Mouse (Mus musculus) CD4-positive naive resting alpha-beta T cell, adult 76 days (primary cell): ENCODE measurements around the gene Acnat1. TPM values are rescaled to one million over a fixed set of nuclear protein-coding genes. Genes with fewer than 3 reads are reported as not detected.

Experiments
- total RNA-seq: library from RNA; stranded (reverse); gene quantifications from one replicate; pipeline ENCODE4 v1.2.4, GENCODE M21; 2023

Acnat1 gene
- total RNA-seq = 1.2 TPM

GRCm38 (mm10) chr4:49473435-49474100, at the start of gene Acnat1:
TSS of gene Acnat1 (minus strand) at chr4:49473912.

DNA sequence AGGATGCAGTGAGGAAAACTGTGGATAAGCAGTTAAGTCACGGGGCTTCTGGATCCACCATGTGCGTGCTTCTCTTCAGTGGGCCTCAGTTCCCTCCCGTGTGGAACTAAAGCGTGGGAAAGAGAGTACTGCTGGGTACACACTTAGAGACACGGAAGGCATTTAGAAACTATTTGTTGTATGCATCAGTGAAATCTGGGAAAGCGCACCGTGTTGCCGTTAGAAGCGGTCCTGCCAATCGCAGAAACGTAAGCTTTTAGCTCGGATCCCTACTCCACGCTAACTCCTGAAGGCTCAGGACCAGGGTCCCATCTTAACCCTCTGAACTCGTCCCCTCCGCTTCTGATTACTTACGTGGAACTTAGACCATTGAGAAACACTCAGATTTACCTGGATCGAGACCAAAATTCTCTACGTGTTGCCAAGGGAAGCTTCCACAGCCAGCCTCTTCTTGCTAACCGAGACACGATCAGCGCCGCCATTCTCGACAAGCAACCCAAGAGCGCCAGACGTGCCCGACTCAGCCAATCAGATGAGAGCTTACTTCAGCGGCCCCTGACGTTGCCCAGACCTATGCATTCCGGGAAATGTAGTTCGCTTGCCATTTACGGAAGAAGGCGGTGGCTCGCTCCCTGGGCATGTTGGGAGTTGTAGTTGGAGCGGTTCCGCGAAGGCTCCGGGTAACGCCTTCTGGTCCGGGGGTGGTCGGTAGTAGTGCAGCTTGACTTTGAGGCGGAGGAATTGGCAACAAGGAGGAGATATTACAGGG, 47.0 kb upstream of the Acnat1 start, which contains the start of the genes Mrpl50 and Zfp189:
Mrpl50 (minus strand) TSS at position 522 of the 769 bp plus-strand sequence.
Zfp189 (plus strand) TSS at position 605 of the 769 bp plus-strand sequence.

DNA sequence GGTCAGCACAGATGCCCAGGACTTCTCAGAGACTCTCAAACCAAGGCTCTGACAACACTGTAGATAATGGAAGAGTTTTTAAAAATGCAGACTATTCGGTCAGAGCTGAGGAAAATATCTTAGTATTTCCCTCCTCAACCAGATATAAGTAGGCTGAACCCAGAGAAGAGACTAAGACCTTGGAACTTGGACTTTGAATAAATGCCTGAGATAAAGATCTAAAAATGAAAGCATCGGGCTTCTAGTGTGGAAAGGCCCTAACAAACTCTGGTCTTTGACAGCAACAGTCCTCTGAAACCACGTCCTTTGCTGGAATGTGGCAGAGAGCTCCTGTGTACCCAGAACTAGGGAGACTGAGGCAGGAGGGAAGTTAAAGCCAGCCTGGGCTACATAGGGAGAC, 32.7 kb upstream of the Acnat1 start, which contains the start of gene Baat:
Baat (minus strand) TSS at position 172 of the 400 bp plus-strand sequence.

DNA sequence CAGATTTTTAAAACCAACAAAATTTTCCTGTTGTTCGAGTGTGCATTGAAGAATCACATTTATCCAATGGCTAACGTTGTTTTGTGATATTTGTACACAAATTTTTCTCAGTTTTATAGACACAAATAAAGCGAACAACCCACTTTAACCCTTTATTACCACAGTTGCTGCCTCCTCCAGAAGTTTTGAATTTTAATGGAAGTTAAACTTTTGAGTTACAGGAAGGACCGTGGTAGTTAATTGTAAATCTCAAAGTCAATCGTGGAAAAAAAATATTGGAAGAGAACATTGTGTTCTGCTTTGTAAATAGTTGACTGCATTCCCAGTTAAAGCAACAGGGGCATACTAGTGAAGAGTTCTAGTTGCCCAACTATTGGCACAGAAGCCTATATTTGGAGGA, 65.8 kb downstream of the Acnat1 start, which contains the start of gene Acnat2:
Acnat2 (minus strand) TSS at position 195 of the 400 bp plus-strand sequence.

Other genes with a start within 250 kb of the Acnat1 start
- not detected for gene Acnat2, start 65.8 kb downstream of the Acnat1 start, total RNA-seq
- not detected for gene Baat, start 32.6 kb upstream of the Acnat1 start, total RNA-seq
- 12.7 TPM for gene Mrpl50, start 47.2 kb upstream of the Acnat1 start, total RNA-seq
- gene Zfp189, start 47.3 kb upstream of the Acnat1 start, total RNA-seq = 2.5 TPM
- not detected for gene Aldob, start 75.6 kb upstream of the Acnat1 start, total RNA-seq
- not detected for gene Tmem246, start 124.0 kb upstream of the Acnat1 start, total RNA-seq
- gene Rnf20, start 158.1 kb upstream of the Acnat1 start, total RNA-seq = 149 TPM
- not detected for gene Ppp3r2, start 208.1 kb upstream of the Acnat1 start, total RNA-seq